ENCODE assay signal across 8 mouse cellular contexts in the genomic region with DNA sequence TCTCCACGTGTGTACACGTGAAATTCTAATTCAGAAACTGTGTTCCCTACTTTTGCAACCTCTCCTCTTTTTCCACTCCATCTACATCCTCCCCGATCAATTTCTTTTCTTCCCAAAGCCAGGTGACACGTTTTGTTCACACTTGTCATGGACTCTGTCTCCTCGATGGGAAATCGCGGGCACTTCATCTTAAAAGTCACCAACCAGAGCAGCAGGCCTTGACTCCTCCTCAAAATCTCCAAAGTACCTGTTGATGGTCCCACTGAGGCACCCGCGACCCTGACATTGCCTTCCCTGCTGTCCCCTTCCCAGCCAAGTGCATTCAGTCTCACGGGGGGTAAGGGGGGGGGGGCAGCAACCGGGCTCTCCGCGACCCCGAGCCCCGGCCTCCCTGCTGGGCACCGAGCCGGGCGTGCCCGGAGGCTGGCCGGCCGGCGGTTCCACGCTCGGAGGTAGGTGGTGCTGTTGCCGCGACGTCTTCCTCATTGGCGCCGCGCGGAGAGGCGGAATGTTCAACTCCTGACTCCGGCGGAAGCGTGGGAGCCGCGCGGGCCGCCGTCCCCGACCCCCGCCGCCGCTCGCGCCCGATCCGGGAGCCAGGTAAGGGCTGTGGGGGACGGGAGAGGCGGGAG. TPM values are rescaled to one million over a fixed set of nuclear protein-coding genes. Genes with fewer than 3 reads are reported as not detected.
DNase-seq lines count a peak whose midpoint lies in the region; ATAC-seq and TF ChIP-seq lines count a peak whose summit lies in the region.

Map3k20 (plus strand) TSS at position 382 of the 632 bp plus-strand sequence.

- H3K9me3 ChIP-seq in embryonic facial prominence, embryonic 14.5 days (ENCODE audit: control insufficient read depth, low read length), result no peaks in the 10 kb centered on the region
- no peaks in the 10 kb centered on the region for H3K9me3 ChIP-seq in heart, embryonic 10.5 days
- H3K9me3 ChIP-seq in kidney, embryonic 14.5 days (ENCODE audit: control insufficient read depth, low read length), result no peaks in the 10 kb centered on the region
- no peaks in the 10 kb centered on the region for H3K9me3 ChIP-seq in liver, embryonic 11.5 days (ENCODE audit: control insufficient read depth, low read length)
- H3K9me3 ChIP-seq in stomach, postnatal 0 days (ENCODE audit: control insufficient read depth, low read length), result no peaks in the 10 kb centered on the region

- peak within 1 kb of the TSS; percentile 86 for H3K4me3 ChIP-seq in embryonic facial prominence, embryonic 14.5 days (ENCODE audit: low read depth, low read length)
- H3K4me3 ChIP-seq in heart, embryonic 10.5 days, result peak within 1 kb of the TSS; percentile 99
- H3K4me3 ChIP-seq in kidney, embryonic 14.5 days (ENCODE audit: low read length), result peak within 1 kb of the TSS; percentile 89
- H3K4me3 ChIP-seq in liver, embryonic 11.5 days (ENCODE audit: low read depth, low read length), result peak within 1 kb of the TSS; percentile 93
- peak within 1 kb of the TSS; percentile 95 for H3K4me3 ChIP-seq in stomach, postnatal 0 days (ENCODE audit: low read depth, low read length)

- peaks cover 4% of the 10 kb centered on the region; the same call in 1 of the 2 replicates for H3K4me1 ChIP-seq in embryonic facial prominence, embryonic 14.5 days (ENCODE audit: control insufficient read depth, insufficient read depth, low read length)
- peaks cover 47% of the 10 kb centered on the region for H3K4me1 ChIP-seq in heart, embryonic 10.5 days
- H3K4me1 ChIP-seq in kidney, embryonic 14.5 days (ENCODE audit: control insufficient read depth, insufficient read depth, low read length), result no peaks in the 10 kb centered on the region
- peaks cover 8% of the 10 kb centered on the region for H3K4me1 ChIP-seq in liver, embryonic 11.5 days (replicated peaks; ENCODE audit: control insufficient read depth, insufficient read depth, low read length)
- 0 out of 2 replicates have a peak, but pooled peaks cover 5% of the 10 kb centered on the region for H3K4me1 ChIP-seq in stomach, postnatal 0 days (replicated peaks; ENCODE audit: control insufficient read depth, insufficient read depth)

- peak within 1 kb of the TSS; percentile 83 for H3K4me2 ChIP-seq in embryonic facial prominence, embryonic 14.5 days (ENCODE audit: low read depth, low read length)
- H3K4me2 ChIP-seq in kidney, embryonic 14.5 days (replicated peaks; ENCODE audit: low read depth, low read length), result peak within 1 kb of the TSS; percentile 84
- peak within 1 kb of the TSS; percentile 60 for H3K4me2 ChIP-seq in liver, embryonic 11.5 days
- peak within 1 kb of the TSS; percentile 74 for H3K4me2 ChIP-seq in stomach, postnatal 0 days (replicated peaks; ENCODE audit: low read depth)

- peak; percentile 82 for ATAC-seq in embryonic facial prominence, embryonic 14.5 days (ENCODE audit: low read depth)
- peak; percentile 93 for ATAC-seq in kidney, embryonic 14.5 days (ENCODE audit: low FRiP score, low TSS enrichment)
- ATAC-seq in liver, embryonic 11.5 days (replicated peaks; ENCODE audit: low FRiP score), result peak; percentile 82
- peak; percentile 68 for ATAC-seq in monocyte, adult 5-6 weeks (replicated peaks; ENCODE audit: insufficient number of reproducible peaks, low FRiP score, low TSS enrichment, poor library complexity, severe bottlenecking)
- ATAC-seq in stomach, postnatal 0 days (ENCODE audit: low FRiP score, low TSS enrichment), result peak; percentile 86

- H3K36me3 ChIP-seq in embryonic facial prominence, embryonic 14.5 days (ENCODE audit: control insufficient read depth, insufficient read depth, low read length), result no peaks in the 10 kb centered on the region
- H3K36me3 ChIP-seq in heart, embryonic 10.5 days, result peaks cover 3% of the 10 kb centered on the region; the same call in 1 of the 2 replicates
- no peaks in the 10 kb centered on the region for H3K36me3 ChIP-seq in kidney, embryonic 14.5 days (ENCODE audit: control insufficient read depth, insufficient read depth, low read length)
- H3K36me3 ChIP-seq in liver, embryonic 11.5 days (ENCODE audit: control insufficient read depth, insufficient read depth, low read length), result no peaks in the 10 kb centered on the region
- no peaks in the 10 kb centered on the region for H3K36me3 ChIP-seq in stomach, postnatal 0 days (ENCODE audit: control insufficient read depth, insufficient read depth, low read length)

- 2% methylated on average over 44 of the region's 50 CpGs for WGBS in embryonic facial prominence, embryonic 14.5 days
- 1% methylated on average over 49 of the region's 50 CpGs for WGBS in heart, embryonic 10.5 days
- 3% methylated on average over 41 of the region's 50 CpGs for WGBS in kidney, embryonic 14.5 days
- 1% methylated on average over 48 of the region's 50 CpGs for WGBS in liver, embryonic 11.5 days
- 4% methylated on average over 35 of the region's 50 CpGs for WGBS in stomach, postnatal 0 days

- TF ChIP-seq CTCF in stomach, postnatal 0 days (IDR thresholded peaks at IDR 0.05; ENCODE audit: low read depth), result peak; percentile 73

- peak within 1 kb of the TSS; percentile 94 for H3K9ac ChIP-seq in embryonic facial prominence, embryonic 14.5 days (ENCODE audit: low read depth, low read length)
- H3K9ac ChIP-seq in kidney, embryonic 14.5 days (ENCODE audit: low read depth, low read length), result peak within 1 kb of the TSS; percentile 96
- H3K9ac ChIP-seq in liver, embryonic 11.5 days (ENCODE audit: low read depth, low read length), result peak within 1 kb of the TSS; percentile 94
- H3K9ac ChIP-seq in stomach, postnatal 0 days (ENCODE audit: low read length), result peak within 1 kb of the TSS; percentile 99

- H3K27me3 ChIP-seq in embryonic facial prominence, embryonic 14.5 days (replicated peaks; ENCODE audit: control insufficient read depth, insufficient read depth, low read length), result no peaks in the 10 kb centered on the region
- no peaks in the 10 kb centered on the region for H3K27me3 ChIP-seq in heart, embryonic 10.5 days (ENCODE audit: insufficient read depth, poor library complexity, severe bottlenecking)
- H3K27me3 ChIP-seq in kidney, embryonic 14.5 days (ENCODE audit: control insufficient read depth, insufficient read depth, low read length), result no peaks in the 10 kb centered on the region
- H3K27me3 ChIP-seq in liver, embryonic 11.5 days (replicated peaks; ENCODE audit: control insufficient read depth, insufficient read depth, low read length), result no peaks in the 10 kb centered on the region
- no peaks in the 10 kb centered on the region for H3K27me3 ChIP-seq in stomach, postnatal 0 days (ENCODE audit: control insufficient read depth, insufficient read depth, low read length)

- peak; percentile 89 for DNase-seq in A20 (ENCODE audit: low read depth, low spot score)
- peak; percentile 87 for DNase-seq in adrenal gland, postnatal 14 days
- peak; percentile 77 for DNase-seq in embryonic facial prominence, embryonic 14.5 days (ENCODE audit: low spot score)
- peak; percentile 85 for DNase-seq in heart, embryonic 10.5 days (ENCODE audit: low spot score)
- DNase-seq in liver, embryonic 11.5 days (ENCODE audit: low spot score), result peak; percentile 83
- DNase-seq in stomach, postnatal 0 days (ENCODE audit: low spot score), result peak; percentile 81

- peak within 1 kb of the TSS; percentile 55; the same call in 1 of the 2 replicates for H3K27ac ChIP-seq in embryonic facial prominence, embryonic 14.5 days (replicated peaks; ENCODE audit: low read depth, low read length)
- H3K27ac ChIP-seq in heart, embryonic 10.5 days, result peak within 1 kb of the TSS; percentile 99
- H3K27ac ChIP-seq in kidney, embryonic 14.5 days (ENCODE audit: low read depth, low read length), result no peak within 1 kb of the TSS
- peak within 1 kb of the TSS; percentile 58 for H3K27ac ChIP-seq in liver, embryonic 11.5 days (ENCODE audit: low read depth, low read length)
- H3K27ac ChIP-seq in stomach, postnatal 0 days (replicated peaks), result peak within 1 kb of the TSS; percentile 91

- TF ChIP-seq EP300 in stomach, postnatal 0 days (optimal IDR thresholded peaks at IDR 0.05), result no peak

RNA-seq across cellular contexts. Expression of gene Map3k20, which starts in this region (rescaled TPM):
- total RNA-seq in adrenal gland, postnatal 14 days (2021), result 33.5 and 36.1 TPM in 2 replicates
- polyA plus RNA-seq in embryonic facial prominence, embryonic 14.5 days (2014; fragmentation: Nextera tagmentation; extraction: Ambion mirVana), result 20.4 and 22.3 TPM in 2 replicates
- polyA plus RNA-seq in heart, embryonic 10.5 days (2016; fragmentation: Nextera tagmentation; extraction: Ambion mirVana), result 27.9 and 60.5 TPM in 2 replicates
- 9.8 and 15.7 TPM in 2 replicates for polyA plus RNA-seq in kidney, embryonic 14.5 days (2014; fragmentation: Nextera tagmentation; extraction: Ambion mirVana)
- 12.2 and 17.2 TPM in 2 replicates for polyA plus RNA-seq in liver, embryonic 11.5 days (2014; fragmentation: Nextera tagmentation; extraction: Ambion mirVana)
- 10.5 to 11.9 TPM (median 11.2 TPM) in 3 replicates for total RNA-seq in monocyte, adult 5-6 weeks (2017)
- polyA plus RNA-seq in stomach, postnatal 0 days (2015; fragmentation: Nextera tagmentation; extraction: Ambion mirVana), result 15.9 and 17.0 TPM in 2 replicates
